Mouse (Mus musculus) adrenal gland, postnatal 4 days (tissue): ENCODE results near the gene Cacna1c. TPM values are rescaled to one million over a fixed set of nuclear protein-coding genes. Genes with fewer than 3 reads are reported as not detected.

Experiments used
- DNase-seq, 2 experiments: peaks; one replicate each; pipeline ENCODE4 v3.0.0; 2021 to 2022; ENCODE audit warnings: low spot score in 2 of 2, mixed read lengths in 2 of 2
- total RNA-seq, 2 experiments: library from RNA; stranded (reverse); gene quantifications; 2 replicates each; pipeline ENCODE4 v1.2.3; 2021

Cacna1c gene
- total RNA-seq, 2 experiments from 2014 or later, result 71.6 to 78.9 TPM

- no peak for DNase-seq
These were observed 365.4 kb downstream of the Cacna1c start for GRCm38 (mm10) chr6:118830851-118831250.

- no peak for DNase-seq
These were observed 368.0 kb downstream of the Cacna1c start for GRCm38 (mm10) chr6:118828187-118828586.

GRCm38 (mm10) chr6:118827560-118827959 is 368.7 kb downstream of the Cacna1c start:
- no peak for DNase-seq

- DNase-seq, result no peak
These were observed 370.8 kb downstream of the Cacna1c start for GRCm38 (mm10) chr6:118825400-118825871.

- DNase-seq, result no peak
These were observed 374.7 kb downstream of the Cacna1c start for GRCm38 (mm10) chr6:118821536-118821935.

- no peak for DNase-seq
These were observed 376.6 kb downstream of the Cacna1c start for GRCm38 (mm10) chr6:118819657-118820056.

GRCm38 (mm10) chr6:118817928-118818503 is 378.2 kb downstream of the Cacna1c start:
- DNase-seq, result no peak

GRCm38 (mm10) chr6:118816253-118816652 is 380.0 kb downstream of the Cacna1c start:
- no peak for DNase-seq

- no peak for DNase-seq
These were observed 383.7 kb downstream of the Cacna1c start for GRCm38 (mm10) chr6:118812556-118812955.

GRCm38 (mm10) chr6:118812007-118812406 is 384.2 kb downstream of the Cacna1c start:
- DNase-seq, result no peak

- no peak for DNase-seq
These were observed 385.4 kb downstream of the Cacna1c start for GRCm38 (mm10) chr6:118810834-118811233.

GRCm38 (mm10) chr6:118805139-118805538 is 391.1 kb downstream of the Cacna1c start:
- no peak for DNase-seq

- no peak for DNase-seq
These were observed 393.9 kb downstream of the Cacna1c start for GRCm38 (mm10) chr6:118802286-118802685.

- no peak for DNase-seq
These were observed 399.8 kb downstream of the Cacna1c start for GRCm38 (mm10) chr6:118796393-118796792.

- no peak for DNase-seq
These were observed 400.5 kb downstream of the Cacna1c start for GRCm38 (mm10) chr6:118795716-118796115.

GRCm38 (mm10) chr6:118791921-118792368 is 404.3 kb downstream of the Cacna1c start:
- DNase-seq, result no peak

GRCm38 (mm10) chr6:118787933-118788332 is 408.3 kb downstream of the Cacna1c start:
- DNase-seq, result no peak

- no peak for DNase-seq
These were observed 415.9 kb downstream of the Cacna1c start for GRCm38 (mm10) chr6:118780280-118780679.

- DNase-seq, result no peak
These were observed 417.0 kb downstream of the Cacna1c start for GRCm38 (mm10) chr6:118779201-118779600.

GRCm38 (mm10) chr6:118777457-118777856 is 418.8 kb downstream of the Cacna1c start:
- DNase-seq, result no peak

- DNase-seq, result no peak
These were observed 419.8 kb downstream of the Cacna1c start for GRCm38 (mm10) chr6:118776459-118776858.

GRCm38 (mm10) chr6:118772581-118772980 is 423.6 kb downstream of the Cacna1c start:
- DNase-seq, result no peak

- no peak for DNase-seq
These were observed 425.1 kb downstream of the Cacna1c start for GRCm38 (mm10) chr6:118771121-118771520.
